Mouse (Mus musculus) left cerebral cortex, adult 18-20 months (tissue): ENCODE measurements around the gene Pgap1. TPM values are rescaled to one million over a fixed set of nuclear protein-coding genes. Genes with fewer than 3 reads are reported as not detected.

Source experiments
- DNase-seq, 2 experiments: peaks; one replicate each; pipeline ENCODE4 v3.0.0; 2021 to 2022; ENCODE audit warnings: low spot score in 2 of 2, mixed read lengths in 1 of 2
- long read RNA-seq, 2 experiments: library from polyadenylated mRNA; stranded (forward); transcript quantifications; one replicate each; pipeline ENCODE4 v2.0.0; 2021
- total RNA-seq, 2 experiments: library from RNA; stranded (reverse); gene quantifications; 2 replicates each; pipeline ENCODE4 v1.2.3; 2021

The Pgap1 gene
- 10 to 100 TPM; 26.3 to 31.0 TPM for total RNA-seq
- long read RNA-seq, experiment 1, full-length matches to known transcripts, result 1 of 6 reads
- long read RNA-seq, experiment 1, partial matches to known transcripts, result 5 of 6 reads
- long read RNA-seq, experiment 1, other reads (novel, unspliced or antisense), result 0 of 6 reads
- long read RNA-seq, experiment 2, full-length matches to known transcripts, result 1 of 5 reads
- long read RNA-seq, experiment 2, partial matches to known transcripts, result 0 of 5 reads
- long read RNA-seq, experiment 2, other reads (novel, unspliced or antisense), result 4 of 5 reads

DNA sequence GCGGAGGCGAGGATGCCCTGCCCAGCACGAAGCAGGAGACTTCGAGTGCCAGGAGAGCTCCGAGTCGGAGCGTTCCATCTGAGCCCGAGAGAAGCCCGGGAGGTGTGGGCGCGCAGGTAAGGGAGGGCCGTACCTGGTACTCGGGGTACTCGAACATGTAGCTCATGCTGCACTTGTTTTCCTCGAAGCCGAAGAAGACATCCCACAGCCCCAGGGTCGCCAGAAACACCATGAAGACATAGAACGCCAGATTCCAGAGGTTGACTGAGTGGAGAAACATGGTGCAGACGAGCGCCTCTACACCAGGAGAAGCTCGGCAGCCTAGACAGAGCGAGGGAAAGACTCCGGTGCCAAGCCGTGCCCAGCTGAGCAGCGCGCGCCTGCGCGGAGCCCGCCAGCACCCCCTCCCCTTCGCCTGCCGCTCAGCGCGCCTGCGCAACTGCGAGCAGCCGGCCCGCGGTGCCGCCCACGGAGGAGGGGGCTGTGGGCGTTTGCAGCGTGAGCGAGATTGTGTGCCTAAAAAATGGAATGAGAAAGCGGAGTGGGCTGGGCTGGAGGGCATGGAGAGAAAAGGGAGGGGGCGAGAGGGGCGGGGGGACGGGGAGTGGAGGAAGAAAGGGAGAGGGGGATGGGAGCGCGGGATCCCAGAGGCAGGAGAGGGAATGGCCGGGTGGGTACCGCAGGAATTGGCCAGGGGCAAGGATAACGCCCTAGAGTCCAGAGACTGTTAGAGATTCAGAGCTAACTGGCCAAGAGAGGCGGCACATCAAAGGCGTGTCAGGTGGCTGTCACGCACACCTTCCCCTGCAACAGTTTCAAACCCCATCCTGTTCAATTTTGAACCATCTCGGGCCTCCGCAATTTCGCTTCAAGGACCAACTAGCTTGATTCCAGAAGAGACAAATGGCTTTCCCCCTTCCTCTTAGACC is at the start of gene Pgap1:
Pgap1 (minus strand) TSS at position 384 of the 929 bp plus-strand sequence.
- peak; percentile 90 to 94 for DNase-seq

DNA sequence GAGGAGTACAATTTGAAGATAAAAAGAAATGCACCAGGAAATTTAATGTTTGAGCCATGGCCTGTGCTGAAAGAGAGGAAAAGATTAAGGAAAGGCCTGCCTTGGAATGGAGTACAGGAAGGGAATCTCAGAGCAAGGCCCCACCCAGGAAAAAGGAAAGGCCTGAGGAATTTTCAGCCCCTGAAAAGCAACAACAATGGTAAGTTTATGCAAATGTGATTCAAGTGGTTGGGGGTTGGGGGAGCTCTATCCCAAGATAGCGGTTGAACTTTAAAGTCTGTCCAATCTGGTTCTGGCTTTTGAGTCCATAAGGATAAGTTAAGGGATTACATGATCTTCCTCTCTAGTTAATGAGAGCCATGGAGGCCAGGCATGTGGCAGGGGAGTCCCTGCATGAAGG is 49.5 kb upstream of the Pgap1 start:
- no peak for DNase-seq

DNA sequence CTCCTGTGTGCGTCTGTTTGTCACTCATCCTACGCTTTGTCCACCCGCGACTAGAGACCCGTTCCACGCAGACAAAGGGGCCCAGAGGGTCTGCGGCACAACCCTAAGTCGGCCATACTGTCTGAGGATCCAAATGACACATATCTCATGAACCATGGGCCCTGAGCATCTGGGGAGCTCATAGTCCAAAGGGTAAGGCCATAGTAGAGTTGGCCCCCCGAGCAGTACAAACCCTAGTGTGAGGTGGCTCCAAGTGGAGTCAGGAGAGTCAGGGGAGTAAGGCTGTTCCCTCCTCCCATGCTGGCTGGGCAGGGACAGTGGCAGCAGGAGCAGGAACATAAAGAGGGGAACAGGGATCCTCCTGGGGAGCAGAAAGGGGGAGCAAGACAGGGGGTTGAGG is 44.2 kb upstream of the Pgap1 start:
- DNase-seq, result no peak

DNA sequence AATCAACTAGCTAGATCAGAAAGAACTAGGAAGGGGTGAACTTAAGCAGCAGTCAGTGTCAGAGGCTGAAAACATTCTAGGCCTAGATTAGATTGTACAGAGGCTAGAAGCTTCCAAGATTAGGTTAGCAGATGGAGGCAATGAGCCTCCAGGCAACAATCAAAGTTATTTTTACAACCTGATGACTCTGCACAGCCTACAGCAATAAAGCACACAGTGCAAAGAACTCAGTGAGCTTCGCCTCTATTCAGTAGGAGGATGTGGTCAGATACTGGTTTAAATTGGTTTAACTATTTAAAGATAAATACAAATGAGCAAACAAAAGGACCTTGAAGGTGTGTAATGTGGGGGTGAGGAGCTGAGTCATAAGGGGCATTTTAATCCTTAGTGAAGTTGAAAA is 42.8 kb upstream of the Pgap1 start:
- DNase-seq, result no peak

GRCm38 (mm10) chr1:54597594-54598217 is 40.2 kb upstream of the Pgap1 start:
- DNase-seq, result no peak

- DNase-seq, result no peak
Observed at GRCm38 (mm10) chr1:54596151-54596550, 38.7 kb upstream of the Pgap1 start.

DNA sequence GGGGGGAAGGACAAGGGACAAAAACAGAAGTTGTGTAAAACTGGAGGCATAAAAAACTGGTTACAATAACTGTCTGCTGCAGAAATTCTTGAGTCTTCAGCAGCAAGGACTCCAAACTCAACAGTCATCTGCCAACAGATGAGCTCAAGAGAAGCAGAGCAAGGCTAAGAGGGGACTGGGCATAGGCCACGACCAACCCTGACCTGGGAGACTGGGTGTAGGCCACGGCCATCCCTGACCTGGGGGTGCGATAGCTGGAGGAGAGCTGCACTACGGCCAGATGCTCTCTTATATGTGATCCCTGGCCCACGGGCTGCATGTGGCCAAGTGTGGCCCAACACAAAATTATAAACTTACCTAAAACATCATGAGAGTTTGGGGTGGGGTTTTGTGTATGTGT is 29.6 kb upstream of the Pgap1 start:
- DNase-seq, result no peak

- no peak for DNase-seq
Observed at GRCm38 (mm10) chr1:54585971-54586555, 28.6 kb upstream of the Pgap1 start.

DNA sequence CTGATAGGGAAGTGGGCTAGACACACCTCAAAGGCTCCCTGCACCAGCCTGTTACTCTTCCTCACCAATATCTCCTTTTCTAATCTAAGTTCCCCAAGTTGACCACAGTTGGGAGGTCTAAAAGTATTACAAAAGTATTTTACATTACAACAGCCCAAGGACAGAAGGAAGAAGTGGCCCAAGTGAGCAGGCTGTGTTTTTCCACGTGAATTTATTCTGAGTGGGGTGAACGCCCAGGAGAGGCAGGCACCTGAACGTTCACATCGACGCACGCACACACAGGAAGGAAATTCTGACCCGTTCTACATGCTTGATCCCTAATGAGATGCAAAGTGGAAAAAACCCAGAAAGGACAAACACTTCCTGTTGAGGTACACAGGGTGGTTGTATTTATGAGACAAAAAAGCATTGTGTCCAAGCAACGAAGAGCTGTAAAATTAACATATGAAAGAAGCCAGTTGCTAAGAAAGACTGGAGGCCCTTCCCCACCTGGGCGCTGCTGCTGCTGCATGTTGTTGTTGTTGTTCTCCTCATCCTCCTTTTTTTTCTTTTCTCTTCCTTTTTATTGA is 27.9 kb upstream of the Pgap1 start:
- no peak for DNase-seq

DNA sequence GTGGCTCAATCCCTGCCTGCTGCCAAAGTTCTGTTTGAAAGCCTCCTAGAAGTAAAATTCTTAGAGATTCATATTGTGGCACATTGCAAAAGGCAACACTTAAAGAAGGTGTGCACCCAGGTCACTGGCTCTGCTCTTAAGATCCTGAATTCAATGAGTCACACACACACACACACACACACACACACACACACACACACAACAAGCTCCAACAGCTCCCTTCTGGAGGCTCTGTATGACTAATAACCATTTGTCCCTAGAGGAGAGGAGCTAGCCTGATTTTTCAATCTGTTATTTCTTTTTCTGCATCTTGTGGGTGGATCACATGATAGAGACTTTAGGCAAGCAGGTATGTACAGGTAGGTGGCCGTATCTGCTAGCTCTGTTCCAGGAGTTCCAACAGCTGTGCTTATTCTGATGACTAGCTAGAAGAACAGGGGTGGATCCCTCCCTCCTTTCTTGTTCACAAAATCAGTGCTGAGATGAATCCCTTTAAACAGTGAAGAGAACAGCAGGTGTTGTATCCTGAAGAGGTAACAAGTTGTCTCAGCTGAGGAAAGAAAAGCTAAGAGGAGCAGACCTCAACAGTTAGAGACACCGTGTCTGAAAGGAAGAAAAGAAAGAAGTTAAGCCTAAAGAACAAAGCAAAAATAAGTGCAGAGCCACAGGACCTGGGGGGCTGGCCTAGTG is 27.2 kb upstream of the Pgap1 start:
- no peak for DNase-seq

GRCm38 (mm10) chr1:54578358-54579184 is 21.1 kb upstream of the Pgap1 start:
- DNase-seq, result no peak

DNA sequence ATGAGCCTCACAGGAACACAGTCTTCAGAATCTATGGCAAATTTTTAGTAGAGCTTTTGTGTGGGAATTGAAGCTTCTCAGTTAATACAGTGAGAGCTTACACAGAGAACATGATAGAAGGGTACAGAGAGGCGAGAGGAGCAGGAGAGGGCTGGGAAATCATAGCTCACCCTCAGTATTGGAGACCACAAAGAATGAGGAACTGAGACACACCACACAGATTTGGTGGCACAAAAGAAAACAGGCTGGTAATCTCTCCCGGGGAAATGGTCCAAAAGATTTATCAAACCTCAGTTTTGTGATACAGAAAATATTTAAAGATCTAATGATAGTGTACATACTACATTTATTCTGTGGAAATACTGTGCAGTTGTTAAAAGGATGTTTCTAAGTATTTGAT is 11.6 kb upstream of the Pgap1 start:
- no peak for DNase-seq

DNA sequence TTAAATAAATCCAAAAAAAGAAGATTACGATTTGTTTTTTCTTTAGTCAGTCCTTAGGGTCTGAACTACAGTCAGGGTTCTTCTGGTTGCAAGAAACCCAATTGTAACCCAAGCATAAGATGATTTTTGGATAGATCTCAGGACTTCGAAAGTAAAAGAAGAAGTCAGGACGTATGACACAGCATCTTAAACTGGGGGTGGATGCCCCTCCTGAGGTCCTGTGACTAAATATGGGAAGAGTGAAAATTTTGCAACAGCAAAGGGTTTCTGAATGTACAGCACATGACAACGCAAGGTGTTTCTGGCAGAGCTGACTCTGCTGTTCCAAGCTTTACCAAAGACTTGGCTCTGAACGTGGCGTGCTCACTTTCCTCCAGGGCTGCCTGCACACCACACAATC is 6.4 kb upstream of the Pgap1 start:
- DNase-seq, result no peak

DNA sequence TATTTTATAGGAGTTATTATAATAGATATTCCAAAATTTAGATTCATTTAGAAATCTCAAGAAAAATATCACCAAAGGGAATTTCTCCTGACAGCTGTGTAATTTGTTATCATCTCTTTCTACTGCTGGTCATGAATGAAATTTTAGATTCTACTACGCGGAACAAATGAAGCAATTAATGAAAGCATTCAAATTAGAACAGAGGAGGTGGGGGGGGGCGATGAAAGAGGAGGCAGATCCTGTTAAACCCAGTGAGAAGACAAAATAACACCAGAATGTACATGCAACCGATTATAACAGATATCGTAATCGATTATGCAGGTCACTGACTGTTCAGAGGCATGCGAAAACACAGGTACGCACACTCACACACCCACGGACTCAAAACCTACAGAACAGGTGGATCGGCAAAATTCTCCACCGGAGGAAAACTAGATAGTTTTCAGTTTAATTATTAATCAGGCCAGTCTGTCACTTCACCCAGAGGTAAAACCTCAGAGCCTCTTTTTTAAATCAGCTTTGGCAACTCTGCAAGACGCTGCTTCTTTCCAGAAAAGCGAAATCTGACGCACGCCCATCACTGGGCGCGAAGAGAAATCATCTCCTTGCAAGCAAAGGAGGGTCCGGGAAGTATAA is 780 bp downstream of the Pgap1 start:
- no peak for DNase-seq

DNA sequence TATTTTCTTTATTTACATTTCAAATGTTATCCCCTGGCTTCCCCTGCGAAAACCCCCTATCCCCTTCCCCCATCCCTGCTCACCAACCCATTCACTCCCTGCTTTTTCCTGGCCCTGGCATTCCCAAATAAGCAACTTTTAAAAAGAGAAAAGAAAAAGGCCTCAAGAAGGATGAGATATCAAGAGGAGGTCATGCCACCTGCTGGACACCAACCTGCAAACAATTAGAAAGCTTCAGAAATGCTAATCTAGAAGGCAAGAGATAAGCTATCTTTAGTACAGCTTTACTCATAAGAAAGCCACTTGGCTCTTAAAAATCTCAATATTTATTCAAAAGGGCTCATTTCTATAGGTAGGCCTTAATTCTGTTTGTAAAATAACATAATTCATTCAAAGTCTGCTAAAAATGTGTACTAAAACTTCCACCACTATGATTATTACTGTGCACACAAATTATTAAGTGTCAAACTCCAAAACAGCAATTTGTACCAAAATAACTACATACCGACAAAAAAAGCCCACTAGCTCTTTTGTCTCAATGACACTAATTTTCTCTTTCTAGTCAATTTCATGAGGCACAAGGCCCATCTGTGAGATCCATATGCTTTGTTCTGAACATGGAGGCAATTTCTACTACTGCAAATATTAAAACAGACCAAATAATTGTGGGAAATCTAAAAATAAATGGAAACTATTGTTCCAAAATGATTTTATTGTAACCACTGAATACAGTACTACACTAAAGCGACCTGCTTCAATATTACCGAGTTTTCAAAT is 1.9 kb downstream of the Pgap1 start:
- DNase-seq, result no peak

DNA sequence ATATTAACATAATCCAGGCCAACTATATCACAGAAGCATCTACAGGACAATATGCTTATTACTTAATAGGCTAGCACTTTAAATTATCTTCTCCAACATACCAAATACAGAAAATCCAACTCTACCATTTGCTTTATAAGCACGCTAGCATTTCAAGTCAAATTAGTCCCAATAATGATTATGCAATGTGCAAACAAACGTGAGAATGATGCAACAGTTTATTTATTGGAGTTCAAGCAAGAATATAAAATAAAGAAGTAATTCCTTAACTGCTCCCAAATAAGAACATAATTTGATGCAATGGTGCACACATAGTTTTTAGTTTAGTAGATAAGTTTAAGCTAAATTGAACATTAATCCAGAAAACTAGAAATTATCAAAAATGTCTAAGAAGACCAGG is 4.9 kb downstream of the Pgap1 start:
- DNase-seq, result no peak

DNA sequence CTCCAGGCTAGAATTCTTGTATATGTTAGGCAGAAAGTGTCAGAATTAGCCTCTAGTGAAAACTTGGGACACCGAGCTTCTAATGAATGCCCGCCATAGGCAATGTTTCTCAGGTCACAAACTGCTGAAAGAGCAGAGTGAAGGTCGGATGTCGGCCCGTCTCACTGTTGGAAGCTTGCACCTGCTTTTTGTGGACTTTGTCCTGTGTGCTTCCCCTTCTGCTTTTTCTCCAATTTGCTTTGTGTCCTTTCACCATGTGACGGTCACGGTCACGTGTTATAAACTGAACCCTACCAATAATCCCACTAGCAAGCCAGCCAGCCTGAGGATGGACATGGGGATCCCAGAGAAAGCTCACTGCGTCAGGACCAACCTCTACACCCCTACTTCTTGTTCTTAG is 12.3 kb downstream of the Pgap1 start:
- DNase-seq, result no peak

DNA sequence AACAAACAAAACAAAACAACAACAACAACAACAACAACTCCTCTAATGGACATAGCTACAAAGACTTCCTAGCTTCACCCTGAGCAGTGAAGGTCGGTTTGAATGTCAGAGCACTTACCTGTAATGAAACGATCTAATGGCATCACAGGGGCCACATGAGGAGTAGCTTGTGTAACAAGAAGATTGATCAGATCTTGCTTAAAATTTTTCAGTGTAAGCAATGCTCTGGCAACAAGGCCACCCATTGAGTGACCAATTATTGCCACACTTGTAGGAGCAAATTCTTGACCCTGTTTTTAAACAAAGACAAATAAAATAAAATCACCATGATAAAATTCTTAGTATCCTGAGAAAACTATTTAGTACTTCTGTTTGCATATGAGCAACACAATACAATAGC is 14.6 kb downstream of the Pgap1 start:
- no peak for DNase-seq

DNA sequence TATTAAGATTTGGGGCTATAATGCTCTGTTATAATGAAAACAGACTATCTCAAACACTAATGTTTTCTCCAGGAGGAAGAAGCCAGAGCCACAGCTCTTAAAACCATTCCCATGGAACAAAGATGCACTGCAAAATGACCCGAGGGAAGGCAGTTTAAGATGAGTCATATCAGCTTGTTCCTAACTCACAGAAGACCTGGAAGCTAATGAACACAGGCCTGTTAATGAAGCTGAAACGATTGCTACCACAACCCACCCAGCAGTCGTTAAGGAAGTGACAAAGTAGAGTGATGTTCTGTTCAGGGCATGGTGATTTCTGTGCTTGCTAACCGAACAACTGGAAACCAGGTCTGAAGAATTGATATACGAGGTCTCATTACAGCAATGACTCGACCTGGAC is 26.3 kb downstream of the Pgap1 start:
- DNase-seq, result no peak
